Mouse (Mus musculus) intestine, embryonic 14.5 days (tissue): ENCODE measurements at regions not wholly inside any gene's neighbourhood (a gene's known extent, or its start where the extent isn't known, plus 50 kb on each side); places are given as distances from the start of the nearest gene placed in this dataset.

Experiments used
- ATAC-seq: fragments of 200-750 bp; cut with Nextera tagmentation; replicated peaks from 2 replicates; pipeline ENCODE4 v1.8.0; 2017; ENCODE audit warnings: low read depth, moderate number of reproducible peaks, moderate TSS enrichment, moderate library complexity; ENCODE audit not compliant: low FRiP score, low TSS enrichment
- DNase-seq: peaks from one replicate; pipeline ENCODE4 v3.0.0-alpha.2; 2018; ENCODE audit warnings: low spot score
- H3K27ac ChIP-seq: fragments of 300-500 bp; sonication (generic); 2 replicates; pipeline ENCODE4 v1.5.1; 2014; ENCODE audit warnings: low read depth, mild to moderate bottlenecking, control low read depth
- H3K27me3 ChIP-seq: fragments of 300-500 bp; sonication (generic); replicated peaks from 2 replicates; pipeline ENCODE4 v1.6.1; 2014; ENCODE audit warnings: low read length, control low read depth; ENCODE audit not compliant: control insufficient read depth, insufficient read depth
- H3K36me3 ChIP-seq: fragments of 300-500 bp; sonication (generic); 2 replicates; pipeline ENCODE4 v1.6.1; 2014; ENCODE audit warnings: low read length, control low read depth; ENCODE audit not compliant: control insufficient read depth, insufficient read depth
- H3K4me1 ChIP-seq: fragments of 300-500 bp; sonication (generic); replicated peaks from 2 replicates; pipeline ENCODE4 v1.6.1; 2014; ENCODE audit warnings: low read length, control low read depth, mixed read lengths; ENCODE audit not compliant: control insufficient read depth, insufficient read depth
- H3K4me2 ChIP-seq: fragments of 300-500 bp; sonication (generic); 2 replicates; pipeline ENCODE4 v1.6.1; 2014; ENCODE audit warnings: low read length
- H3K4me3 ChIP-seq: fragments of 300-500 bp; sonication (generic); 2 replicates; pipeline ENCODE4 v1.5.1; 2014; ENCODE audit warnings: low read depth, low read length, control low read depth, mixed read lengths
- H3K9ac ChIP-seq: fragments of 300-500 bp; sonication (generic); 2 replicates; pipeline ENCODE4 v1.6.1; 2014; ENCODE audit warnings: mild to moderate bottlenecking, low read length
- H3K9me3 ChIP-seq: fragments of 300-500 bp; sonication (generic); 2 replicates; pipeline ENCODE4 v1.6.1; 2016; ENCODE audit warnings: low read length, control low read depth; ENCODE audit not compliant: control insufficient read depth
- WGBS: fragments of 180-500 bp; shearing (Covaris S2); extraction: QIAGEN DNeasy Blood & Tissue Kit; methylation state at CpG from one replicate; pipeline ENCODE4 v1.1.7; 2014; 5-methylcytosine and 5-hydroxymethylcytosine counted together

- peaks cover 8% of the 10 kb centered on the region; the same call in 1 of the 2 replicates for H3K4me1 ChIP-seq
- H3K4me3 ChIP-seq, result no peak overlapping the region
- no peak overlapping the region for H3K9ac ChIP-seq
- H3K36me3 ChIP-seq, result no peaks in the 10 kb centered on the region
- WGBS, result 82% methylated on average over 8 of the region's 8 CpGs
- H3K27me3 ChIP-seq, result no peaks in the 10 kb centered on the region
- DNase-seq (no peak), ATAC-seq (no peak)
- H3K27ac ChIP-seq, result no peak overlapping the region
- H3K4me2 ChIP-seq, result no peak overlapping the region
- H3K9me3 ChIP-seq, result no peaks in the 10 kb centered on the region
These were observed 124.7 kb upstream of the Ado start for GRCm38 (mm10) chr10:67673450-67673849.

DNA sequence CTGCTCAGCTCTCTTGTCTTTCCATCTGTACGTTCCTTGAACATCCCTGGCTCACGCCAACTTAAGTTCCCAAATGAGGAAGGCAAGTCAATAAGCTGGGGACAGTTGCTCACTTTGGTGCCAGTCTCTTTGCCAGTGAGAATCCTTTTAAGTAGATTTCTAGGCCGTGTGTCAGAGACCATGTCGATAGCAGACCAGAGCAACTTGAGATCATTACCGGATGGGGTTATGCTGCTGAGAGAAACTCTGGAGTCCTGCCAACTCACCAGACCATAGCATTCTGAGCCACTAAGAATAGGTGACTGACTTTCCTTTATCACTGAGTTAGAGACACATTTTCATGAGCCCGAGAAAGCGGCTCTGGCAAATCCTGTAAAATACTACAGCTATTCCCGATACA, 123.5 kb upstream of the Ado start:
- Histone ChIP-seq H3K9me3 (no peaks in the 10 kb centered on the region), H3K4me1 (peaks cover 8% of the 10 kb centered on the region; the same call in 1 of the 2 replicates), H3K9ac (no peak overlapping the region), H3K27ac (peak overlapping the region; percentile 65; the same call in 1 of the 2 replicates), H3K4me3 (no peak overlapping the region), H3K27me3 (no peaks in the 10 kb centered on the region), H3K36me3 (no peaks in the 10 kb centered on the region), H3K4me2 (peak overlapping the region; percentile 14; the same call in 1 of the 2 replicates)
- 54% methylated on average over 8 of the region's 8 CpGs for WGBS
- no peak for DNase-seq
- ATAC-seq, result no peak

GRCm38 (mm10) chr10:67669066-67669465, 120.3 kb upstream of the Ado start:
- Histone ChIP-seq H3K36me3 (no peaks in the 10 kb centered on the region), H3K27me3 (no peaks in the 10 kb centered on the region), H3K9ac (no peak overlapping the region), H3K9me3 (no peaks in the 10 kb centered on the region), H3K4me2 (no peak overlapping the region), H3K4me3 (no peak overlapping the region), H3K4me1 (peaks cover 8% of the 10 kb centered on the region; the same call in 1 of the 2 replicates), H3K27ac (no peak overlapping the region)
- ATAC-seq (no peak), DNase-seq (no peak)
- 88% methylated on average over 2 of the region's 2 CpGs for WGBS

GRCm38 (mm10) chr10:67663028-67663427, 114.3 kb upstream of the Ado start:
- no peak for ATAC-seq
- Histone ChIP-seq H3K4me2 (no peak overlapping the region), H3K36me3 (no peaks in the 10 kb centered on the region), H3K4me3 (no peak overlapping the region), H3K27ac (no peak overlapping the region), H3K4me1 (no peaks in the 10 kb centered on the region), H3K9ac (no peak overlapping the region), H3K9me3 (no peaks in the 10 kb centered on the region), H3K27me3 (no peaks in the 10 kb centered on the region)
- no peak for DNase-seq
- 67% methylated on average over 3 of the region's 3 CpGs for WGBS

GRCm38 (mm10) chr10:67661666-67662065, 112.9 kb upstream of the Ado start:
- H3K4me1 ChIP-seq, result no peaks in the 10 kb centered on the region
- DNase-seq (no peak), ATAC-seq (no peak)
- WGBS, result 85% methylated on average over 4 of the region's 4 CpGs
- no peaks in the 10 kb centered on the region for H3K27me3 ChIP-seq
- H3K9me3 ChIP-seq, result no peaks in the 10 kb centered on the region
- H3K27ac ChIP-seq, result no peak overlapping the region
- H3K36me3 ChIP-seq, result no peaks in the 10 kb centered on the region
- no peak overlapping the region for H3K9ac ChIP-seq
- no peak overlapping the region for H3K4me3 ChIP-seq
- H3K4me2 ChIP-seq, result no peak overlapping the region

DNA sequence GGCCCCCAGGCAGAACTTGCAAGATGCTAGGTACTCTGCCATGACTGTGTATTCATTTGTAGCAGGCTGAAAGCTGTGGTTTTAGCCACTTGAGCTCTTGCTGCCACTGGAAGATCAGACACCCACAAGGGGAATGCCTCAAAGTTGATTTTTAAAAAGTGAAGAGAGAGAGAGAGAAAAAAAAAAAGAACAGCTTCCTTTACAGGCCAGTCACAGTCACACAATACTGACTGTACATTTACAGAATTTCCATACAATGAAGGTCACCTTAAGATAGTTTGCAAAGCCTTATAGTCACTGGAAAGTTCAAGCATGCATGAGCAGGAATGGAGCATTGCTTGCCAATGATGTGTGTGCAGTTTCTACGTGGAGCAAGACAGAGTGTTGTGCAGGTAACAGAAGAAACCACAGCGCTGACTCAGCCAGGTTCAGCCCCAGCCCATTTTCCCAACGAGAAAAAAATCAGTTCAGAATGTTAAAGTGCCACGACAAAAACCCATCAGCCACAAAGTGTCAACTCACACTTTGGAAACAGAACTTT, 109.3 kb upstream of the Ado start:
- no peak overlapping the region for H3K4me3 ChIP-seq
- no peaks in the 10 kb centered on the region for H3K27me3 ChIP-seq
- no peaks in the 10 kb centered on the region for H3K36me3 ChIP-seq
- H3K4me2 ChIP-seq, result no peak overlapping the region
- DNase-seq (no peak), ATAC-seq (no peak)
- WGBS, result 75% methylated on average over 4 of the region's 4 CpGs
- H3K9me3 ChIP-seq, result no peaks in the 10 kb centered on the region
- H3K9ac ChIP-seq, result no peak overlapping the region
- H3K4me1 ChIP-seq, result no peaks in the 10 kb centered on the region
- no peak overlapping the region for H3K27ac ChIP-seq

DNA sequence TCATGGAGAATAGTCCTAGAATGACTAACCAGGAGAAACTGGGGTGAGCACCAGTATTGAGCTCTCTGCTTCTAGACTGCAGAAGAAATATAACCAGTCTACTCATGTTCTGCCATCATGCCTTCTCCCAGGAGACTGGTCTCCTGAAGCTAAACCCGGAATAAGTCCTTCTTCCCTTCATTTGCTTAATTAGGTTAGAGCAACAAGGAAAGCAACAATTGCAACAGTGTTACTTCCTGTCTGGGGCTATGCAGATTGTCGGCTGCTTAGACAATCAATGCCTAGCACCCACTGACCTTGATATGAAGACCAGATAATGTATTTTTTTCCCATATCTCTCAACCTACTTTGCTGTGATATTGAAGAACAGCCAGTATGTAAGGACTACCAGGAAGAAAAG, 108.5 kb upstream of the Ado start:
- H3K9me3 ChIP-seq, result no peaks in the 10 kb centered on the region
- no peaks in the 10 kb centered on the region for H3K27me3 ChIP-seq
- ATAC-seq, result no peak
- no peak overlapping the region for H3K9ac ChIP-seq
- no peak overlapping the region for H3K27ac ChIP-seq
- no peak overlapping the region for H3K4me2 ChIP-seq
- no peak overlapping the region for H3K4me3 ChIP-seq
- no peaks in the 10 kb centered on the region for H3K36me3 ChIP-seq
- DNase-seq, result no peak
- 77% methylated on average over 2 of the region's 2 CpGs for WGBS
- no peaks in the 10 kb centered on the region for H3K4me1 ChIP-seq

- Histone ChIP-seq H3K36me3 (no peaks in the 10 kb centered on the region), H3K4me1 (no peaks in the 10 kb centered on the region), H3K4me2 (no peak overlapping the region), H3K27ac (no peak overlapping the region), H3K9ac (no peak overlapping the region), H3K27me3 (no peaks in the 10 kb centered on the region), H3K9me3 (no peaks in the 10 kb centered on the region), H3K4me3 (no peak overlapping the region)
- no peak for ATAC-seq
- no peak for DNase-seq
- WGBS, result 68% methylated on average over 10 of the region's 10 CpGs
These were observed 105.8 kb upstream of the Ado start for GRCm38 (mm10) chr10:67654518-67654917.

DNA sequence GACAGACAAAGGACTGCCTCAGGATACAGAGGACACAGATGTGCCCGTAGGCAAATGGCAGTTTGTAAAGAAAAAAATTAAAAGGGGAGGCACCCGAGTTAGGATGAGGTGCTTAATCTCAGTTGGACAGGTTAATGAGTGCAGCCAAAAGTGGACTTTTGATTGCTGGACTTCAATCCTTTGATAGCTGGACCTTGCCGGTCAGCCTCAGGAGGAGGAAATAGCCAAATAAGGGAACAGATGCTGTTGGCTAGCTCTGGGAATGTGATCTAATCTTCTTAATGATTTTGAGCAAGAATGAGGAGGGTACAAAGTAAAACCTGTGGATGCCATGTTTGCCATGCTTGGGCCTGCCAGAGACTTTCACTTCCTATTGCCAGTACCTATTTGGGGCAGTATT, 103.5 kb upstream of the Ado start:
- Histone ChIP-seq H3K27me3 (no peaks in the 10 kb centered on the region), H3K9me3 (no peaks in the 10 kb centered on the region), H3K4me1 (peaks cover 3% of the 10 kb centered on the region; the same call in 1 of the 2 replicates), H3K36me3 (no peaks in the 10 kb centered on the region), H3K27ac (no peak overlapping the region), H3K4me2 (no peak overlapping the region), H3K4me3 (no peak overlapping the region), H3K9ac (no peak overlapping the region)
- 61% methylated on average over 3 of the region's 3 CpGs for WGBS
- DNase-seq (no peak), ATAC-seq (no peak)
